Mouse (Mus musculus): Measurements from ENCODE around the gene Lgi1.

DNA sequence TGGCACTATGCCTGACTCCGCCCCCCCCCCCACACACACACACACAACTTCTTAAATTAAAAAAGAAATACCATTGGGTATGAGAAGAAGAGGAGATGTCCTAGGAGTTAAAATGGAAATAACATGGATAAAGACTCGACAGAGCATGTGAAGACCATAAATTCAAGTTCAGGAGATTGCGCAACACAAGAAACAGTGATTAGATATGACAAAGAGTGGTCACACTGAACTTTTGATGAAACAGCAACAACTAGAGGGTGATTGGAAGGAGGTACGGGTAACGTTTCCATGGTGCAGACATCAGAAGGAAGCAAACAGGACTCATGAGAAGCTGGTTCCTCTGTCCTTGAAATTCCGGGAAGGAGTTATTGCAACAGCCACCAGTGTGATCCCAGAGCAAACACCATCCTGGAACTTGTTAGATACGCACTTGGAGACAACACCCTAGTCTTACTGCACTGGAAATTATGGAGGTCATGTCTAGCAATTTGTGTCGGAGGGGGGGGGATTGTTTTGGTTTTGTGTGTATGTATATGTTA is 22.0 kb upstream of the Lgi1 start:
- TF ChIP-seq TAL1 (IDR thresholded peaks at IDR 0.05; ENCODE audit: low read length) (no peak), GATA1 (IDR thresholded peaks at IDR 0.05; ENCODE audit: low read length) (no peak)
